17 mouse cellular contexts compared by ENCODE assay signal in the genomic region with DNA sequence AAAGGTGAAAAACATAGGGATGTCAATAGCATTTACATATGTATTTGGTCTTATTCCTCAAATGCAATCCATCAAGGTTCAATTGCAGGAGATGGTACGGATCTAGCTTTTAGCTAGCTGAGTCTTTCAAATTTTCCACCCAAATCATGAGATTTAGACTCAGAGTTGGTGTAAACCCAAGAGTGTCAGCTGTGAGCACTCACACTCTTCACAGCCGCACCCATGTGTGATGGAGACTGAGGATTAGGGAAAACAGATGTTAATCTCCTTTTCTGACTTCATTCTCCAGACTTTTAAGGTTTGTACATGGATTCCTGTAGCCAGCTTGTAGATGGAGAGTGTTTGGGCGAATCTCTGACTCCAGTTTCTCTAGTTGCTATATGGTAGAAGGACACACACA.
"Had no signal": no experiment of that assay in that cellular context is flagged by ENCODE, and none has a peak within 500 bp of the region (broad histone marks: within the 10 kb centered on the region; RNA-seq: fewer than 3 reads in every experiment).

No protein-coding gene starts in this region.

- H3K36me3 ChIP-seq: lung, embryonic 15.5 days; midbrain, embryonic 13.5 days; midbrain, embryonic 15.5 days; neural tube, embryonic 12.5 days; stomach, embryonic 15.5 days had no signal

- DNase-seq: liver, postnatal 0 days; lung, adult 2 months; lung, postnatal 14 days; lung, postnatal 36 days; thymus, adult 2 months; thymus, postnatal 25 days; thymus, postnatal 4 days had no signal

- H3K4me1 ChIP-seq: lung, embryonic 15.5 days; megakaryocyte, embryonic 14.5 days; midbrain, embryonic 13.5 days; midbrain, embryonic 15.5 days; neural tube, embryonic 12.5 days; stomach, embryonic 15.5 days had no signal

- H3K27me3 ChIP-seq: lung, embryonic 15.5 days; megakaryocyte, embryonic 14.5 days; midbrain, embryonic 13.5 days; midbrain, embryonic 15.5 days; neural tube, embryonic 12.5 days; stomach, embryonic 15.5 days had no signal

- H3K9me3 ChIP-seq: lung, embryonic 15.5 days; midbrain, embryonic 13.5 days; midbrain, embryonic 15.5 days; neural tube, embryonic 12.5 days; stomach, embryonic 15.5 days had no signal

- H3K9ac ChIP-seq: liver, postnatal 0 days; lung, embryonic 15.5 days; midbrain, embryonic 13.5 days; midbrain, embryonic 15.5 days; neural tube, embryonic 12.5 days; stomach, embryonic 15.5 days had no signal

- H3K27ac ChIP-seq: lung, embryonic 15.5 days; macrophage; midbrain, embryonic 13.5 days; midbrain, embryonic 15.5 days; neural tube, embryonic 12.5 days; stomach, embryonic 15.5 days; stomach, postnatal 0 days had no signal

- H3K4me2 ChIP-seq: lung, embryonic 15.5 days; midbrain, embryonic 11.5 days; midbrain, embryonic 13.5 days; midbrain, embryonic 15.5 days; neural tube, embryonic 12.5 days; stomach, embryonic 15.5 days had no signal

- ATAC-seq: liver, postnatal 0 days; lung, postnatal 0 days; midbrain, embryonic 13.5 days; midbrain, embryonic 15.5 days had no signal

- H3K4me3 ChIP-seq: lung, embryonic 15.5 days; megakaryocyte, embryonic 14.5 days; midbrain, embryonic 13.5 days; midbrain, embryonic 15.5 days; neural tube, embryonic 12.5 days; stomach, embryonic 15.5 days had no signal
